Mouse (Mus musculus): ENCODE data around the gene Myl4.

Gene Myl4

DNA sequence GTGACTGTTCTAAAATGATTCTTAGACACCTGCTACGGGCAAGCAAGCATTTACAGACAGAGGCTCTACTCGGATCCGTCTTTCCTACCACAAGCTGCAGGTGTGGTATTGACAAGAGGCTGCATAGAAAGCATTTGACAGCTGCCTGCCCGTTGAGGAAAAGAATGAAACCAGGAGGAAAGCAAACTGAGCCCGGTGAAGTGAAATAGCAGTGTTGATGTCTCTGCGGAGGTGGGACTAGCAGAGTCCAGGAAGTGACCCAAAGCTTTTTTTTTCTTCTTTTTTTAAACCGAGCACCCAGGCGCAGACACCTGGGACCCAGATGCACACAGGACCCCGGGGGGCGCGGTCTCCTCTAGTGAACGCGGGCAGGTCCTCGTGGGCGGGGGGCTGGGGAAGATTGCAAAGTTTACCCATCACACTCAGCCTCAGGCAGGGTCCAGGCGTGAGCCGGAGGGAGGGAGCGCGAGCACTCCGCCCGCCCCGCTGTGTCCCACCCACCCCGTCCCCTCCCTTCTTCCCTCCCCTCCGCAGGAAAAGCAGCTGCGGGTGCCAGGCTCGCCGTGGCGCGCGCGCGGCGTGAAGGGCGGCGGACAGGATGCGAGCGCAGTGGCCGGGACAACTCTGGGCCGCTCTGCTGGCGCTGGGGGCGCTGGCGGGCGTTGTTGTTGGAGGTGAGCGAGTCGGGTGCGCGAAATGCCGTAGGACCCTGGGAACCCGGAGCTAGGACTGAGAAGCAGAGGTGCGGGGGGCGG, 57.2 kb downstream of the Myl4 start, which contains the start of gene Itgb3:
Gene Itgb3, plus strand, starts transcription at position 510 of the 755 bp plus-strand sequence.
- DNase-seq (ENCODE audit: low spot score): peak; percentile 43

DNA sequence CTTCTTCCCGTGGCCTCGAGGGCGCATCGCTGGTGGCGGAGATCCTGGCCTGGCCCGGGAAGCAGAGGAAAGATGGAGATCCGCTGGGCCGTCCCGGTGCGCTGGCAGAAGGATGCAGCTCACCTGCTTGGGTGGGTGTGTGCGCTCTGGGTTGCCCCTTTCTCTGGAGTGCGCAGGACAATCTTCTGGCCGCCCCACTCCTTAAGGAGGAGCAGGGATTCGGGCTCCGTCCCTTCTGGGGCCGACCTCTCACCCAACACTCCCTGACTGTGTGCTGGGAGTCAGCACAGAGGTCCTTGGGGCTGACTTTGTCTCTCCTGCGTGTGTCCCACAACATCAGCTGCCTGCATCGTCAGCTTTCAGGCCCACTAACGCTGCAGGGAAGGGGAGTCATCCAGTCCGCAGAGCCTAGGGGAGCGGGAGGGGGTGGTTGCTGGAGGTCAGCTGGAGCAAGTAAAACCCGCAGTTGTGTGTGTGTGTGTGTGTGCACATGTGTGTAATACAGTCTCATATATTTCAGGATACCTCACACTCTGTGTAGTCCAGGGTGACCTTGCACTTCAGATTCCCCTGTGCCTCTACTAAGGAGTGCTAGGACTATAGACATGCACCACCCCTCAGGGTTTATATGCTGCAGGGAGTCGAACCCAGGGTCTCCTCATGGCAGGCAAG, 57.9 kb downstream of the Myl4 start:
- no peak for DNase-seq (ENCODE audit: low spot score)

DNA sequence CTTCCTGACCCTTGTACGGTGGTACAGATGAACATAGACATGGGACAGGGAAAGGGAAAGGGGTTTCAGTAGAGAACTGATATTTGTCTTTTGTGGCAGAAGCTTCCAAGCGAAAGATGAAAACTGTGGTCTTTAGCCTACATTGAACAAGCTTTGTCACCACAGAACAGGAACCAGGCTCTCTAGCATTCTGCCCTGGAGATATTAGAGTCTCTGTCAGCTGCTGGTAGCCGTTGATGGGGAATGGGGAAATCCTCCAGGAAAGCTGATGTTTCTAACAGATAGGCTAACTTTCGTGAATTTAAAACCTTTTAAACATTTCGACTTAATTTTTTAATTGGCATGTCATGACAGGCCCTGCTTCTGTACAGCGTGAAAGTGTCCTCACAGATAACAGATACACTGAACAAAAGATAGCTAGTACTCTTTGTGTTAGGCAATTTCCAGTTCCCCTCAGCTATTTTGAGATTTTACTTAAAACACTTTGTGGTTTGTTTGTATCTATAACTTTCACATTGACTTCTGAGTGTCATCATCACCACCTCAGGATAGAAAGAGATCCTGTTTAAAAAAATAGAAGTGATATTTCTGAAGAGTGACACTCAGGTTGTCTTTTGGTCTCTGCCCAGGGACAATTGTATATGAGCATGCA, 58.7 kb downstream of the Myl4 start:
- DNase-seq (ENCODE audit: low spot score): no peak

DNA sequence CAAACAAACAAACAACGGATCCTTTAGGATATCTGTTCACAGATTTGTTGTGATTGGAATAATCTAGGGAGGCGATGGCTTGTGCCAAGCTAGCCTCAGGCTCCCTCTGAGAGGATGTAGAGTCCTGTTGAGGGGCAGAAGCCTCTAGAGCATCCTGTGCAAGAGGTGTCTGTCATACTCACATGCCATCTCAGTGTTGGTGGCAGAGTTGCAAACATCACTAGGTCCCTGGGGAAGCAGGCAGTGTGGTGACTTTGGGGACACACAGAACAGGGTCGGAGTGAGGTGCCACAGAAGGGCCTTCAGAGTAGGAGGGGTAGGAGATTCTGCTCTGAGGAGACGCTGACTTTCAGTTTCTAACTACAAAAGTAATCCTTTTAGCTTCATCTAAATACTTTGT, 59.3 kb downstream of the Myl4 start:
- DNase-seq (ENCODE audit: low spot score): no peak

DNA sequence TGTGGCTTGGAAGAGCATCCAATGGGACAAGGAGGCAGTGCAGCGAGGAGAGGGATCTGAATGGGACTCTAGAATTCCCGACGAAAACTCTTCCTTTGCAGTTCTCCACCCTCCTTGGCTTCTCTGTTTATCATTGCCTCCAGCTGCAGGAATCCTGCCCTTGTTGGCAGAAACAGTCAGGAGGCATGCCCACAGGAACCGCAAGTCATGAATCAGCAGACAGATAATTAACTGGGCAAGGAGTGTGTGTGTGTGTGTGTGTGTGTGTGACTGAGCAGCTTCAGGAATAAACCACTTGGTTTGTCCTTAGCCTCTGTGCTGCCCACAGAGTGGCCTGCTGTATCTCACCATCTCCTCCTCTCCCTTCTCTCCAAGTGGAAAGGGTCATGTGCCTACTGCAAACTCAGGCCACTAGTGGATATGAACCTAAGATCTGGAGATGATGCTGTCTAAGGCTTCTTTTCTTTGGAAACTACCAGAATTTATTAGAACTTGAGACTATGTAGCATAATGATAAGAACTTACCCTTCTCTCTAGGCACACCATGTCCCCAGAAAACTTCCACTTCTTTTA, 61.2 kb downstream of the Myl4 start:
- DNase-seq (ENCODE audit: low spot score): no peak

DNA sequence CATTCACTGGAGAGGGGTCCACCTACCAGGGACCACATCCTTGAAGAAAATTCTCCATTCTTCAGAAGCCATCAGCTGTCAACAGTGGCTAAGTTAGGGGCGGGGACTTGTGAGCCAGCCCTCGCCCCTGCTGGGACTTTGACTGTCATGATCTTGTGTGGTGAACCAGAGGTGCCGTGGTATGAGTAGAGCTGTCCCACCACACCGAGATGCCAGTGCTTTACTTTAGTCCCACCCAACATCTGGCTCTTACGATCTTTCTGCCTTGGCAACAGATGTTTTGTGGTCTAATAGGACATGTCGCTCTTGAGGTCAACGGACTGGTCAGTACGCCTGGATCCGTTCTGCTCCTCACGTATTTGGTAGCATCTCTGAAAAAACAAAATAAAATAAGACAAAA, 63.1 kb downstream of the Myl4 start:
- DNase-seq (ENCODE audit: low spot score): no peak

DNA sequence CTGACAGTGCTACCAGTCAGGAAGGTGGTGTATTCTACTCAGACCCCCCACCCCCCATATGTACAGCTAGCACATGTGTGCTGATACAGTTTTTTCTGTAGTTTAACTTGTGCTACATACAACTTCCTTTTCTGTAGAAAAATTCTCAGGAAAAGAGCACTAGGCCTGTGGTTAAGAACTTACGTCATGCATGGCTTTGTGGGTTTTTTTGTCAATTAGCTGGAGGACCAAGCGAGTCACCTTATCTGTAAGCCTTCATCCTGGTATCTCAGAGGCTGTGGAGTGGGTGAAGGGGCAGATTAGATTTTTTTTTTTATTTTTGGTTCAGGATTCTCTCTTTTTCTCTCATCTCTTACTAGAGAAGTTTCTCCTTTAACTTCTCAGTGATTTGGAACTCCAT, 63.7 kb downstream of the Myl4 start:
- DNase-seq (ENCODE audit: low spot score): no peak

DNA sequence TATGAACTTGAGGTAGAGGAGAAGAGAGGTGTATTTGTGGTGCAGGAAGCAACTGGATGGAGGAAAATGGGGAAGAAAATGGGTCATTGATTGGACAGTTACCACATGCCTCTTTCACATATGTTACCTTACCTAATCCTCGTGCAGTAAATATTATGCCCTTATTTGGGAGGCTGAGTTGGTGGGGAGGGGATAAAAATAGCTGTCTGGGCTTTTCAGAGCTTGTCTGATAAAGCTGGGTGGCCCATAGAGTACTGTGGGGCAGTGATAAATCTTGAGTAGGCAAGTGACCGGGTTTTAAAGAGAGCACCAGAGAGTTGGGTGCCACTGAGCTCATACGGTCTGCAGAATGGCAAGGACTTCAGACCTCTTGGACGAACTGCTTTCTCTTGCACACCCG, 65.7 kb downstream of the Myl4 start:
- no peak for DNase-seq (ENCODE audit: low spot score)

DNA sequence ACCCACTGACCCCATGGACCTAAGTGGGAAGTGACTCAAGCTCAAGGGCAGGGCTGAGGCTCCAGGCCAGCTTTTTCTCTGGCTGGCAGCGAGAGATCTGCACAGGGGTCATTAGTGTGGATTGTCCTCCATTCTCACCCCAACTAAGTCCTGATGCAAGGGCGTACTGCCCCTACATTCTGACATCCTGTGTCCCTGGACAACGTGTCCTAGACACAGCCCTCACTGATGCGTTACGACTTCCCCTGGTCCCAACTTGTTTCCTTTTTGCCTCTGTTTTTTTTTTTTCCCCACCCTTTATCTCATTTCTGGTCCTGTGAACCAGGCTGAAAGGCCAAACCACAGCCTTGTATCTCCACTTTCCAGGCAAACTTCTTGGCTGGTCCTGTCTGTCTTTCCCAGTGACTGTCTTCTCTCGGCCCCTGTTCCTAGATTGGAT, 68.2 kb downstream of the Myl4 start:
- no peak for DNase-seq (ENCODE audit: low spot score)

DNA sequence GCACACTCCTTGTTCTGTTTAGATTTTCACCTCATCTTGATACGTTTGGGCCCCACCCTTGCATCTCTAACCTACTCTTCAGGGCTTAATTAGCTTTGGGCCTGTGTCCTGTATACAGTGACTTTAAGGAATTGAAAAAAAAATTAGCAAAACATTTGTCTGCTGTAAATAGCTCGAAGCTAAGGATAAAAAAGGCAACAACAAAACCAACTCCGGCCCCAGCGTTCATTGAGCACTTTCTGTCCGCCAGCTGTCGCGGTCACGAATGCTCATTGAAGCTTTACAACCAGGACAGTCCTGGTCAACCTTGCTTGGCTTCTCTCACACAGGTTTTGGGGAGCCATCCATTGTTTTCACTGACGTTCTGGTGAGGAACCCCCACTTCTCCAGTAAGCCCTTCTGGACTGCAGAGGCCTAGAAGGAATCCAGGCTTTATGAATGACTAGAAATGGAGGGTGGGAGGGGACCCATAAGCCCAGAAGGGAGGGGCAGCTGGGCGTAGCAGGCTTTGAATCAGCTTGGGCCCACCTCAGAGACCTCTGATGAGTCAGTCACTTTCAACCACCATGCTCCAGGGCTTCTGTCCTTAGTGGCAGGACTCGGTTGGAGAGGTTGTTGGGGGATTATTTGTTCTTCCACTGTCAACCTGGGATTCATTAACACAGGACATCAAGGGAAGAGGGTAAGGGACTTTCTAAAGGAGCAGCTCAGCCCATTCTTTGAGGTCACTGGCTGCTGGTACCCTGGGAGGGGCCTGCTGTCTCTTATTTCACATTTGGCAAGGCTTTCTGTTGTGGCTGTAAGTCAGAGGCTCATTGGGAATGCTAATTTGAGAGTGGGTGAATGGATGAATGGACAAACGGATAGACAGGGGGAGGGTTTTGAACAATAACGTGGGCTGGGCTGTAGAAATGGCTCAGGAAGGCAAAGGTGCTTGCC, 68.9 kb downstream of the Myl4 start:
- DNase-seq (ENCODE audit: low spot score): no peak

DNA sequence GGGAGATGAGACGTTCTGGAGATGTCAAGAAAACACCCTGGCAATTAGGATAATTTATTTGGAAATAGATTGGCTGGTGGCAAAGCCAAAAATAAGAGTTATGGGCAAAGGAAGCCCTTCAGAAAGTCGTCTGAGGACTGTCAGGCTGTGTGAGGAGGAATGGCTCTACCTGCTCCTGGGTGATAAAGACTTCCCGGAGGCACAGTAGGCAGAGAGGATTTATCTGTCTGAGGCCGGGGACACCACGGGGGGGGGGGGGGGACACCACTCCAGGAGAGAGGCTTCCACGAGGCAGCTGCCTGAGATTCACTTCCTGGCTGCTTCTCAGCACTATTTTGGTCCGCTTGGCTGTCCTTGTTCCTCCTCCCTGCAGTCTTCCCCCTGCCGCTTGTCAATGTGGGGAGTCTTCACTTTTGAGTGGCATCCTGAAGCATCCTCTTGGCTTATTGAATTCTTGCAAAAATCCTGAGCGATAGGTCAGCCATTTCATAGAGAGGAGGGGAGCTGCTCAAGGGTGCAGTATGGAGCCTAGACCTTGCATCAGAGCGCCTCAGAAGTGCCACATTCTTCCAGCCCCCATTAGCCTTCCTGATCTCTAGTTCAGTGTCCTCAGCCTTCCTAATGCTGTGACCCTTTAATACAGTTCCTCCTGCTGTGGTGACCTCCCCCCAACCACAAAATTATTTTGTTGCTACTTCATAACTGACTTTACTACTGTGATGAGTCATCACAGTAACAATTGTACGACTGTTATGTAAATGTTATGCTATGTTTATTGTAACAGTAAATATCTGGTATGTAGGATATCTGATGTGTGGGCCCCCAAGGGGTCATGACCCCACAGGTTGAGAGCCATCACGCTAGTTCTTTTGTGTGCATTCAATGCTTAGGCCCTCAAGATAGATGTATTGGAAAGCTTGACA, 71.8 kb downstream of the Myl4 start:
- no peak for DNase-seq (ENCODE audit: low spot score)

DNA sequence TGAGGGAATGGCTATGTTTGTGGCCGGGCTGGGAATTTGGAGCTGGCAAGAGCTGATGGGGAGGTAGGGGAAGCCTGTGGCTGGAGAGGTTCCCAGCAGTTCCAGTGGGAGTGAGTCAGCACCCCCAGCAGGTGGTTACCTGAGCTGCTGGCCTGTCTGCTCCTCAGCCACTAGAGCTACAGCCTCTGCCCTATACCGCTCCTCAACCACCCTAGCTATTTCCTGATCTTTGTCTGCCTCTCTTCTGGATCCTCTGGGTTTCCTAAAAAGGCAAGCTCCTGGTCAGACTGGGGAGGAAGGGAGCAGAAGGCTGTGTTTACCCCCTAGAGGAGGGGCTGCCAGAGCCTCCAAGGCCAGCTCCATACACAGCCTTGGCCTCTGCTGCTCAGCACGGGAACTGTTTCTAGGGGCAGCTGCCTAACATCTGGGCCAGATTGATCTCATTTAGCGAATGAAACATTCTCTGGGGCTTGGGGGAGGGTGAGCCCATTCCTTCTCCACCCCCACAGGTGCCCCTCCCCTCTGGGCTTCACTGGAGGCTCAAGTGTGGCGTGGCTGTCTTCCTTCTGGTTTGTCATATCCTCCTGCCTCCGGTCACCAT, 74.4 kb downstream of the Myl4 start:
- no peak for DNase-seq (ENCODE audit: low spot score)

DNA sequence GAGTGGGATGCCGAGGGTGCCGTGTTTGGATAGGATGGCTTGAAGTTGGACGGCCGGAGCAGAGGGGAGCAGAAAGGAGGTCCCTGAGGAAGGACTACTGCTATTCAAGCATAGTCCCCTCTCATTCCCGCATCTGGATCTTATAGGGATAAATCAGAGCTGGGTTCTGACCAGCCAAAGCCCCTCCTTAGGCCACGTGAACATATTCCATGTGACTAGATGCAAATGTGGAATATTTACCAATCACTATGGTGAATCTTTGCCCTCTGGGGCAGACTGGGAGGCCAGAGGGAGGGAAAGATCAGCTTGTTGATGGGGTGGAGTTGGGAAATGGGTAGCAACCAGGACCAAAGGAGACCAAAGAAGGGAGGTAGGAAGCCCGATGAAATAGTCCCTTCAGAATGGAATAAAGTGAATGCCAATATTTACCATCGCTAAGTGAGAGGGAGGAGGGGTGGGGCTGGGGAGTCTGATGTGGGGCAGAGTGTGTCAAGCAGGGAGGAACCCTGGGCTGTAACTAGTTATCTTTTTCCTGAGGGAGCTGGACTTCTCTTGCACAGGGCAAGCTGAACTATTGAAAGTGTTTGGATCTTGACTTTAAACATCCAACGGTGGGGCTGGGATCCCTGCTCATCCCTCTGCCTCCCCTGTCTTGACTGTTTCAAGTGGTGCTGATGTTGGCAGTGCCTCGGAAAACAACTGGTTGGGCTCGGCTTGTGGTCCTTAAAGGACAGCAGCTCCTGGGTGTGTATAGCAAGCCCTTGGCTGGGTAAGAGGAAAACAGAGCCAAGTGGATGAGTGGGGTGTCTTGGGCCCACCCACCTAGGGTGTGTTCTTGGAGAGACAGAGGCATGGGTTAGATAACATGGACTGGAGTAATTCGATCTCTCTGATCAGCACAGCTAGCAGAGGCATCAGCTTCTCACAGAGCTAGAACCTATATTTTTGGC, 75.3 kb downstream of the Myl4 start:
- DNase-seq (ENCODE audit: low spot score): no peak

DNA sequence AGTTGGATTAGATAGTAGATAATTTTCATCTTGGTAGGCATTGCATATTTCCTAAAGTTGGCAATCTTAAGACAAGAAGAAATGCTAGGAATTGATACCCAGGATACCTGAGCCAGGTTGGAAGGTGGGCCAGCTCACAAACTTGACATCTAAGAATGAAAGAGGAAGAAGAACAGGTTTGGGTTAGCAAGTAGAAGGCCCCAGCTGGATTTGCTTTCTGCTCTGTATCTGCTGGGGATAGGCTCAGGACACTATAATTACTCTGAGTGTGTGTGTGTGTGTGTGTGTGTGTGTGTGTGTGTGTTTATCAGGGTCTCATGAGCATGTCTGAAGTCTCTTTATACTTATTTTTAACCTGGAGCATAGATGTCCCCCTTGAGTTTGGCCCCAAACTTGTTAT, 76.2 kb downstream of the Myl4 start:
- no peak for DNase-seq (ENCODE audit: low spot score)

DNA sequence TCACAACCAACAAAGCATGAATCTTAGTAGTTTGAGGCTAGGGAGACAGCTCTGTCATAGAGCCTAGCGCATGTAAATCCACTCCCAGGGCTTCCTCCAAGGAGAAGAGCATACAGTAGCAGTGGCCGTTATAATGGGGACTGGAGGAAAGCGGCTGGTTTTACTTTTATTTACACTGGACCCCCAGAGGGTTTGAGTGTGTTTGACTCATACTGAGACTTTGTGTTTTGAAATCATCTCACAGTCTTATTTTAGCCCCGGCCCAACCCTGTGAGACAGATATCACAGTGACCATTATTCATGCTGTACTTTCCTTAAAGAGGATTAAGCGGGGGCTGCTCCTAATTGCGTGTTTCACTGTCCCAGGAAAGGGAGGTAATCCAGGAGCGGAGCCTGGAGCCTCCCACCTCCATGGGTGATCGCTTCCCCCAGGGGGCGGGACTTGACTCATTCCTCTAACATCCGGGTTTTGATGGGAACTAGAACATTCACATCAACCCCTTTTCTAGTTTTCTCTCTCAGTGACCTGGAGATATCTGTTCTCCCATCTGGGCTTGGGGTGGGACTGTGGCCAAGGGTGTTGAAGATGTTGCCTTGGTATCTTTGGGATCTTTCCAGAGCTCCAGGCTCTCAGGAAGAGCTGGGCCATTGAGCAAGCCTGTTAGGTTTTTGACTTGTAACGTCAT, 77.3 kb downstream of the Myl4 start:
- DNase-seq (ENCODE audit: low spot score): no peak

DNA sequence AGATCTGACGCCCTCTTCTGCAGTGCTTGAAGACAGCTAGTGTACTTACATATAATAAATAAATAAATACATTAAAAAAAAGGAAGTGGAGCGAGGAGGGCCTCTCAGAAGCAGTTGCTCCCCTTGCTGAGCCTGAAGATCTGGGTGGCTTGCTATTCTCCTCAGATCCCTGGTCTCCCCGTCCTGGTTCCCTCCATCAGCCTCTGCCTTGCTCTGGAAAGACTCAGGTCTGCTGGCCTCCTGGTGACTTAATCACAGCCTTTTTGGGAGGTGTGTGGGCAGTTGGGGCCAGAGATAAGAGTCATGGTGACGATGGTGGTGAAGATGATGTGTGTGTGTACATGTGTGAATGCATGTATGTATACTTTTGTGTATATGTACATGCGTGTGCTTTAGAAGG, 78.1 kb downstream of the Myl4 start:
- DNase-seq (ENCODE audit: low spot score): no peak

DNA sequence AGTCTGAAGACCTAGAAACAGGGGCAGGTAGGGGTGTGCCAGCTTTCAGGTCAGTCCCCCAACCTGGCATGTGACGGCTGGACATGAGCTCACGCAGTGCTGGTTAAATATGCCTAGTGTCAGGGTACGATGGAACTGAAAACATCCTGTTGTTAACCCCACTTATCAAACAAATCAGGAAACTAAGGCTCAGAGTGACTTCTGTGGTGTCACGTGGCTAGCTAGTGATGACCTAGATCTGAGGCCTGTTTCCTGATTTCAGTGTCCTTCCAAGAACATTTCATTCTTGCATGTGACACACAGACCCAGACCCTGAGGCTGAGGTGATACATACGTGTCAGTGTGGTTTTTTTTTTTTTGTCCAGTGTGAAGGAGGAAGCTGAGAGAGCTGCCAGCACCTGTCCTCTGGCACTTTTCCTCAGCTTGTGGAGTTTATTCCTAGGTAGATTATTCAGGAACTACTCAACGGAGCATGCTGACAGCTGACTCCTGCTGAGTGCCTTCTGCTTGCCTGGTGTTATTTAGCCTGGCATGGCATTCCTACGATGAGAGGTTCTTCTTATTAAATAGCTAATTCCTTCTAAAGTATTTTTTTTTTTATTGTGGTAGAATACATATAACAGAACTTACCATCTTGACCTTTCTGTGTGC, 79.8 kb downstream of the Myl4 start:
- no peak for DNase-seq (ENCODE audit: low spot score)

DNA sequence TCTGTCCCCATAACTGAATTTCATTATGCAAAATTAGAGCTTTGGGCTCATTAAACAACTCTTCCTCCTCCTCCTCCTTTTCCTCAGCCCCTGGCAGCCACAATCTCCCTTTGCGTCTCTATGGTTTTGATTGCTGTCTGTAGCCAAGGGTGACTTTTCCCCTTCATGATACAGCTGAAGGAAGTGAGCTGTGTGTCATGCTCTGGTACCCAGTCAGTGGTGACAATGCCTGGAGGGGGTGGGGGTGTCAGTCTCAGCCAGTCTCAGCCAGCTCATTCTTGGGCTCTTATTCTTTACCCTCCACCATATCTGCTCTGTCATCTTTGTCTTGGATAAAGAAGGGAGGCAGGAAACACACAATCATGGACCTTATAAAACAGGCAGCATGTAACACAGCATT, 80.8 kb downstream of the Myl4 start:
- no peak for DNase-seq (ENCODE audit: low spot score)
